Mouse (Mus musculus): ENCODE results near the gene Calm3. TPM values are rescaled to one million over a fixed set of nuclear protein-coding genes. Genes with fewer than 3 reads are reported as not detected.

The Calm3 gene
- polyA plus RNA-seq, 1 experiment from 2014 or later, result 317 TPM

DNA sequence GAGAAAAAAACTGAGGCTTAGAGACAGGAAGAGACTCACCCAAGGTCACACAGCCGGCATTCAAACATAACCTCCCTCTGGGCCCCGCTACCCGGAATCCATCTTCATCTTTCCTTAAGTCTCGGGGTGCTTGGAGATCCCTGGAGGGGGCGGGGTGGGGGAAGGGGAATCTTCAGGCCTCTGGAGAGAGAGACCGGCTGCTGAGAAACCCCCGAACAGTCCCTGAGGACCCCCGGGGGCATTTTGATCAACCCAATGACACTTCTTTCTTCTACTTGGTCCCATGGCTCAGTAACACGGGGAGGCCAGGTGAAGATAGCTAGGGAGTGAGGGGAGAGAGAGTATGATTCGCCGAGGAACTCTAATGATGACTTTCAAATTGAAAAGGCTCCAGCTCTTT is 47.9 kb downstream of the Calm3 start:
- Histone ChIP-seq H3K36me3 (peaks cover 20% of the 10 kb centered on the region), H3K4me3 (peak overlapping the region; percentile 83), H3K27me3 (no peaks in the 10 kb centered on the region), H3K9me3 (no peaks in the 10 kb centered on the region), H3K27ac (0 out of 2 replicates have a peak overlapping the region, but pooled peaks have one; percentile 5), H3K4me1 (replicated peaks) (peaks cover 36% of the 10 kb centered on the region), H3K4me2 (peak overlapping the region; percentile 79), H3K9ac (peak overlapping the region; percentile 90)
- WGBS, result 8% methylated on average over 11 of the region's 11 CpGs
- no peak for ATAC-seq (ENCODE audit: low FRiP score)

DNA sequence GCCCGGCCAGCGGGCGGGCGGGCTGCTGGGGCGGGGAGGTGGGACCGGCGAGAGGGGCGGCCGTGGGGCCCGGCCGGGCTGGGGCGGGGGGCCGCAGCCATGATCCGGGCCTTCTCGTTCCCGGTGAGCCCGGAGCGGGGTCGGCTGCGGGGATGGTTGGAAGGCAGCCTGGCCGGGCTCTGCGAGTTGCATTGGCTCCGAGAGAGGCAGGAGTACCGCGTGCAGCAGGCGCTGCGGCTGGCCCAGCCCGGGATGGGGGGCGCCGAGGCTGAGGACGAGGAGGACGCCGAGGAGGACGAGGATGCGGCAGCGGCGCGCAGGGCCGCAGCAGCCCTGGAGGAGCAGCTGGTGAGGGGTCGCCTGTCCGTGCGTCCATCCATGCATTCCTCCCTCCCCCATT is 48.6 kb downstream of the Calm3 start:
- peak; percentile 67; the same call in 1 of the 2 replicates for ATAC-seq (ENCODE audit: low FRiP score)
- H3K9ac ChIP-seq, result peak overlapping the region; percentile 90
- WGBS, result 0% methylated on average over 30 of the region's 42 CpGs
- H3K36me3 ChIP-seq, result peaks cover 20% of the 10 kb centered on the region
- H3K27ac ChIP-seq, result peak overlapping the region; percentile 91
- H3K27me3 ChIP-seq, result no peaks in the 10 kb centered on the region
- no peaks in the 10 kb centered on the region for H3K9me3 ChIP-seq
- H3K4me3 ChIP-seq, result peak overlapping the region; percentile 83
- H3K4me1 ChIP-seq (replicated peaks), result peaks cover 32% of the 10 kb centered on the region
- peak overlapping the region; percentile 79 for H3K4me2 ChIP-seq

DNA sequence AGATGAGACGGTGACA is 48.8 kb downstream of the Calm3 start, which contains the start of gene Dact3:
Gene Dact3 (plus strand): TSS at position 8 of the 16 bp plus-strand sequence.
- H3K27me3 ChIP-seq, result no peaks in the 10 kb centered on the region
- peak within 1 kb of the TSS; percentile 90 for H3K9ac ChIP-seq
- H3K9me3 ChIP-seq, result no peaks in the 10 kb centered on the region
- H3K27ac ChIP-seq, result peak within 1 kb of the TSS; percentile 91
- peak within 1 kb of the TSS; percentile 83 for H3K4me3 ChIP-seq
- peaks cover 32% of the 10 kb centered on the region for H3K4me1 ChIP-seq (replicated peaks)
- 0% methylated on average over 1 of the region's 1 CpGs for WGBS
- H3K36me3 ChIP-seq, result peaks cover 20% of the 10 kb centered on the region
- H3K4me2 ChIP-seq, result peak within 1 kb of the TSS; percentile 79
- no peak for ATAC-seq (ENCODE audit: low FRiP score)

DNA sequence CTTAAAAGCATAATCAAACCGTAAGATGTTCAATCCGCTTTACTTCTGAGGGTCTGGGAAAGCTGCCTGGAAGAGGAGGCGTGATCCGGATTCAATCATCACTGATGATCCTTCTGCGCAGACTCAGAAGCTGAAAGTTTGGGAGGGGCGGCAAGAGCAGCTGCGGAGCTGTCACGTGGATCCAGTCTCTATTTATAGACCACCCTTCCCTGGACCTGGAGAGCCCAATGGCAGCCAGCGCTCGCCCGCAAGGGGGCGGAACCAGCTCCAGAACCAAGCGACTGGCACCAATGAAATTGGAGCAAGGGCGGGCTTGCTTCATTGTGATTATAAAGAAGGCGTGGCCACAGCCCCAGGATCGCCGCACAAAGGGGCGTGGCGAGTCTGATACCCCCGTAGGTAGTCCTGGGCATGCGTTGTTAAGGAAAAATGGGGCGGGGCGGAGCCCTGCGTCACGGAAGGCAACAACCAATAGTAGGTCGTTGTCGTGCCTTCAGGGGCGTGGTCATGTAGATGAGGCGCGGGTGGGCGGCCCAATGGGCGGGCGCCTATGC is 49.1 kb downstream of the Calm3 start:
- Histone ChIP-seq H3K36me3 (peaks cover 20% of the 10 kb centered on the region), H3K4me3 (peak overlapping the region; percentile 83), H3K27me3 (no peaks in the 10 kb centered on the region), H3K4me1 (replicated peaks) (peaks cover 32% of the 10 kb centered on the region), H3K27ac (peak overlapping the region; percentile 91), H3K9me3 (no peaks in the 10 kb centered on the region), H3K9ac (peak overlapping the region; percentile 90), H3K4me2 (peak overlapping the region; percentile 79)
- peak; percentile 96 for ATAC-seq (ENCODE audit: low FRiP score)
- WGBS, result under 1% methylated on average over 33 of the region's 33 CpGs

DNA sequence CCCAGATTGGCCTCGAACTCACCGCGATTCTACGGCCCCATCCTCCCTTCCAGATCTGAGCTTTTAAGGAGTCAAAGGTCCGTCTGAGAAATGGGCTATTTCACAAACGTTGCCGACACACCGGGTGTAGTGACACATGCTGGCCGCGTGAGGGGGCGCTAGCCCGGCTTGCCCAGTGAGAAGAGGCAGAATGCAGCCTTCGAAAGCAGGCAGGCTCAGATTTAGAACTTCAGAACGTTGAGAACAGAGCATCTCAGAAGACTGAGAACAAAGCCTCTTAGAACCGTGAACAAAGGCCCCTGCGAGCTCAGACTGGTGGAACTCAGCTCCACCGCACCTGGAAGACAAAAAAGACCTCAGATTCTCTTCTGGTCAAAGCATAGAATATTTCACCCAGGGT is 49.7 kb downstream of the Calm3 start:
- Histone ChIP-seq H3K4me1 (replicated peaks) (peaks cover 36% of the 10 kb centered on the region), H3K4me2 (peak overlapping the region; percentile 47), H3K9ac (peak overlapping the region; percentile 43; the same call in 1 of the 2 replicates), H3K4me3 (peak overlapping the region; percentile 83), H3K27ac (peak overlapping the region; percentile 87), H3K27me3 (no peaks in the 10 kb centered on the region), H3K9me3 (no peaks in the 10 kb centered on the region), H3K36me3 (peaks cover 17% of the 10 kb centered on the region)
- no peak for ATAC-seq (ENCODE audit: low FRiP score)
- WGBS, result 4% methylated on average over 17 of the region's 17 CpGs

DNA sequence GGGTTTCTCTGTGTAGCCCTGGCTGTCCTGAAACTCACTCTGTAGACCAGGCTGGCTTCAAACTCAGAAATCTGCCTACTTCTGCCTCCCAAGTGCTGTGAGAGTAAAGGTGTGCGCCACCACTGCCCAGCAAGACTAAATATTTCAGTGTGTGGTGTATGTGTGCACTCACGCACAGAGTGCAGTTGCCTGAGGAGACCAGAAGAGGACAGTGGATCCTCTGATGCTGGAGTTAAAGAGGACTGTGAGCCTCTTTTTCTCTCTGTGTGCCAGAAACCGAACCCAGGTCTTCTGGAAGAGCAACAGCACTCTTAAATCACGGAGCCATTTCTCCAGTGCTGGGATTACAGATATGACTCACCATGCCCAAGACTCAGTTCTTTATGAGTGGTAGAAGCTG is 50.5 kb downstream of the Calm3 start:
- H3K4me2 ChIP-seq, result no peak overlapping the region
- no peaks in the 10 kb centered on the region for H3K27me3 ChIP-seq
- WGBS, result 91% methylated on average over 4 of the region's 4 CpGs
- no peak overlapping the region for H3K27ac ChIP-seq
- no peak overlapping the region for H3K4me3 ChIP-seq
- H3K4me1 ChIP-seq (replicated peaks), result peaks cover 37% of the 10 kb centered on the region
- peaks cover 9% of the 10 kb centered on the region; the same call in 1 of the 2 replicates for H3K36me3 ChIP-seq
- H3K9ac ChIP-seq, result no peak overlapping the region
- ATAC-seq (ENCODE audit: low FRiP score), result no peak
- no peaks in the 10 kb centered on the region for H3K9me3 ChIP-seq

DNA sequence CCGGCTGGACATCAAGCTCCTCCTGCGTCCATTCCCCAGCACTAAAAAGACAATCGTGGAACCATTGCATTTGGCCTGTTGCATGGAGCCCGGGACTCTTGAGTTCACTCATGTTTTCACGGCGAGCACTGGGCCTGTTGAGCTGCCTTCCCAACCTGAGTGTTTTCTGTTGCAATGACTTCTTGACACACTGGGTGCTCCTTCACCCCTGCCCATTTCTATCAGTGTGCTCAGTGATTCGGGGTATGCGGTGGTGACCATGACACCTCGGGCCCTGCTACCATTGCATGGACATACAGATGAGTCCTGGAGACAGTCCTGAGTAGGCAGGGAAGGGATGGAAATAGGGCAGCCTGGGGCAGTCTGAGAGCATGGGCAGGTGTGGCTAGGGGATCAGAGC is 51.4 kb downstream of the Calm3 start:
- peaks cover 37% of the 10 kb centered on the region for H3K4me1 ChIP-seq (replicated peaks)
- no peak overlapping the region for H3K27ac ChIP-seq
- no peak for ATAC-seq (ENCODE audit: low FRiP score)
- H3K27me3 ChIP-seq, result no peaks in the 10 kb centered on the region
- no peak overlapping the region for H3K4me2 ChIP-seq
- no peak overlapping the region for H3K9ac ChIP-seq
- WGBS, result 96% methylated on average over 9 of the region's 9 CpGs
- no peaks in the 10 kb centered on the region for H3K9me3 ChIP-seq
- no peak overlapping the region for H3K4me3 ChIP-seq
- peaks cover 9% of the 10 kb centered on the region for H3K36me3 ChIP-seq

DNA sequence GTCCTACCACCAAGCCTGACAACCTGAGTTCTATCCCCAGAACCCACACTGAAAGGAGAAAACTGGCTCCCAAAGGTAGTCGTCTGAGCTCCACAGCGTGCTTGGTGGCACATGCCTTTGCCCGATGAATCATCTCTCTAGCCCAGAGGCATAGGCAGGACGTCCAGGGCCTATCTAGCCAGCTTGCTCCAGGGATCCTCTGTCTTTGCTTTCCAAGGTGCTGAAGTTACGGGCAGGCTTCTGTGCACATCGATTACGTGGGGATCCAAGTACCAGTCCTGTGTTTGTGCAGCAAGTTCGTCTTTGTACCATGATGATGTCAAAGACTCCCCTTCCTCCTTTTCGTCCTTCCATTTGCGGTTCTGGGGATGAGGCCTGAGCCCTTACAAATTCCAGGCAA is 52.3 kb downstream of the Calm3 start:
- H3K4me1 ChIP-seq (replicated peaks), result peaks cover 30% of the 10 kb centered on the region
- no peak for ATAC-seq (ENCODE audit: low FRiP score)
- H3K9ac ChIP-seq, result no peak overlapping the region
- H3K27ac ChIP-seq, result no peak overlapping the region
- no peaks in the 10 kb centered on the region for H3K27me3 ChIP-seq
- 83% methylated on average over 10 of the region's 10 CpGs for WGBS
- no peak overlapping the region for H3K4me2 ChIP-seq
- no peaks in the 10 kb centered on the region for H3K9me3 ChIP-seq
- H3K36me3 ChIP-seq, result peaks cover 18% of the 10 kb centered on the region
- no peak overlapping the region for H3K4me3 ChIP-seq

DNA sequence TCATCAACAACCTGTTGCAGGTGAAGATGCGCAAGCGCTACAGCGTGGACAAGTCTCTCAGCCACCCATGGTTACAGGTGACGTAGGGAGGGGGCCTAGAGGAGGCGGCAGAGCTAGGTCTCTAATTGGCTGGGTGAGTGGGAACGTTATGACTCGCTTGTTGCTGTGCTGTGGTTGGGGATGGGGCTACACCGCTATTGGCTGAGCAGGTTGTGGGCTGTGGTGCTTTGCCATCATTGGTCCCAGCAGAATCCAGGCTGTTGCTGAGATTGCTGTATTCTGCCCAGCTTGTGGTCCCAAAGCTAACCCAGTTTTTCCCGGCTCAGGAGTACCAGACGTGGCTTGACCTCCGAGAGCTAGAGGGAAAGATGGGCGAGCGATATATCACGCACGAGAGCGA is 54.4 kb downstream of the Calm3 start:
- peaks cover 33% of the 10 kb centered on the region for H3K36me3 ChIP-seq
- 7% methylated on average over 16 of the region's 16 CpGs for WGBS
- peak overlapping the region; percentile 82 for H3K27ac ChIP-seq
- H3K27me3 ChIP-seq, result no peaks in the 10 kb centered on the region
- H3K4me2 ChIP-seq, result peak overlapping the region; percentile 56
- H3K4me3 ChIP-seq, result peak overlapping the region; percentile 38
- peaks cover 19% of the 10 kb centered on the region for H3K4me1 ChIP-seq (replicated peaks)
- H3K9ac ChIP-seq, result peak overlapping the region; percentile 67
- H3K9me3 ChIP-seq, result no peaks in the 10 kb centered on the region
- peak; percentile 98 for ATAC-seq (ENCODE audit: low FRiP score)

DNA sequence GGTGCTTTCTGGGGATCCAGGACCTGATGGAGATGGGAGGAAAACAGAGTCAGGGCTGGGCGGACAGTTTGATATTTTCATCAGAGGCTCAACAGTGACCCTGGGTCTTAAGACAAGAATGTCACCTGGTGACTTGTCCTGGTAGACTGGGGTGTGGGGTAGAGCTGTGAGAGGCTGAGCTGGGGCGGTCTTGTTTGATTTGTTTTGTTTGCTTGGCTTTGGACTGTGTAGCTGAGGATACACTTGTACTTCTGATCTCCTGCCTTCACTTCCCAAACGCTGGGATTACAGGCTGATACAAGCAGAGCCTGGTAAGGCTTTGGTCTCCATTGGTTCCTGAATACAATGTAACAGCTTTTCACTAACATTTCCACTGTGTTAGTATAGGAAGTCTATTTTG is 56.4 kb downstream of the Calm3 start:
- Histone ChIP-seq H3K27ac (no peak overlapping the region), H3K36me3 (peaks cover 45% of the 10 kb centered on the region), H3K4me2 (no peak overlapping the region), H3K4me3 (no peak overlapping the region), H3K9ac (no peak overlapping the region), H3K9me3 (no peaks in the 10 kb centered on the region), H3K4me1 (replicated peaks) (peaks cover 14% of the 10 kb centered on the region; the same call in 1 of the 2 replicates), H3K27me3 (no peaks in the 10 kb centered on the region)
- 92% methylated on average over 3 of the region's 3 CpGs for WGBS
- no peak for ATAC-seq (ENCODE audit: low FRiP score)

Other genes with a start within 250 kb of the Calm3 start
- not detected in 2 replicates for gene Ceacam15, start 248.4 kb downstream of the Calm3 start, polyA plus RNA-seq (2015; fragmentation: Nextera tagmentation; extraction: Ambion mirVana)
- gene Ceacam9, start 202.2 kb downstream of the Calm3 start, polyA plus RNA-seq (2015; fragmentation: Nextera tagmentation; extraction: Ambion mirVana), result not detected in 2 replicates
- gene Ap2s1, start 185.7 kb downstream of the Calm3 start, polyA plus RNA-seq (2015; fragmentation: Nextera tagmentation; extraction: Ambion mirVana), result 381 and 383 TPM in 2 replicates
- gene Slc1a5, start 142.8 kb downstream of the Calm3 start, polyA plus RNA-seq (2015; fragmentation: Nextera tagmentation; extraction: Ambion mirVana), result 8.6 and 8.7 TPM in 2 replicates
- 159 and 172 TPM in 2 replicates for gene Strn4, start 108.2 kb downstream of the Calm3 start, polyA plus RNA-seq (2015; fragmentation: Nextera tagmentation; extraction: Ambion mirVana)
- 43.6 and 45.3 TPM in 2 replicates for gene Fkrp, start 107.4 kb downstream of the Calm3 start, polyA plus RNA-seq (2015; fragmentation: Nextera tagmentation; extraction: Ambion mirVana)
- 6.6 and 7.3 TPM in 2 replicates for gene Prkd2, start 81.2 kb downstream of the Calm3 start, polyA plus RNA-seq (2015; fragmentation: Nextera tagmentation; extraction: Ambion mirVana)
- 2.8 and 2.9 TPM in 2 replicates for gene Dact3, start 48.8 kb downstream of the Calm3 start, polyA plus RNA-seq (2015; fragmentation: Nextera tagmentation; extraction: Ambion mirVana)
- gene Gng8, start 32.3 kb downstream of the Calm3 start, polyA plus RNA-seq (2015; fragmentation: Nextera tagmentation; extraction: Ambion mirVana), result 6.1 and 8.2 TPM in 2 replicates
- 0.78 and 0.83 TPM in 2 replicates for gene Ptgir, start 17.6 kb downstream of the Calm3 start, polyA plus RNA-seq (2015; fragmentation: Nextera tagmentation; extraction: Ambion mirVana)
- 110 and 117 TPM in 2 replicates for gene Pnmal2, start 20.6 kb upstream of the Calm3 start, polyA plus RNA-seq (2015; fragmentation: Nextera tagmentation; extraction: Ambion mirVana)
- gene Pnmal1, start 35.6 kb upstream of the Calm3 start, polyA plus RNA-seq (2015; fragmentation: Nextera tagmentation; extraction: Ambion mirVana), result 42.0 and 44.5 TPM in 2 replicates
- 3.7 and 4.4 TPM in 2 replicates for gene Gm42372, start 59.0 kb upstream of the Calm3 start, polyA plus RNA-seq (2015; fragmentation: Nextera tagmentation; extraction: Ambion mirVana)
- gene Ccdc8, start 68.6 kb upstream of the Calm3 start, polyA plus RNA-seq (2015; fragmentation: Nextera tagmentation; extraction: Ambion mirVana), result 5.5 and 5.9 TPM in 2 replicates
- 109 and 115 TPM in 2 replicates for gene Ppp5c, start 103.8 kb upstream of the Calm3 start, polyA plus RNA-seq (2015; fragmentation: Nextera tagmentation; extraction: Ambion mirVana)
- gene Hif3a, start 138.3 kb upstream of the Calm3 start, polyA plus RNA-seq (2015; fragmentation: Nextera tagmentation; extraction: Ambion mirVana), result 2.8 and 2.9 TPM in 2 replicates
- 1.5 and 1.6 TPM in 2 replicates for gene Psg16, start 149.9 kb upstream of the Calm3 start, polyA plus RNA-seq (2015; fragmentation: Nextera tagmentation; extraction: Ambion mirVana)
- not detected in 2 replicates for gene Ceacam3, start 226.2 kb upstream of the Calm3 start, polyA plus RNA-seq (2015; fragmentation: Nextera tagmentation; extraction: Ambion mirVana)